Mouse (Mus musculus) right cerebral cortex, postnatal 36 days (tissue): ENCODE data around the gene Lgr4.

ENCODE experiments used
- DNase-seq, 2 experiments: peaks; one replicate each; pipeline ENCODE4 v3.0.0; 2022; ENCODE audit warnings: low spot score in 2 of 2, mixed read lengths in 1 of 2

Lgr4 gene

DNA sequence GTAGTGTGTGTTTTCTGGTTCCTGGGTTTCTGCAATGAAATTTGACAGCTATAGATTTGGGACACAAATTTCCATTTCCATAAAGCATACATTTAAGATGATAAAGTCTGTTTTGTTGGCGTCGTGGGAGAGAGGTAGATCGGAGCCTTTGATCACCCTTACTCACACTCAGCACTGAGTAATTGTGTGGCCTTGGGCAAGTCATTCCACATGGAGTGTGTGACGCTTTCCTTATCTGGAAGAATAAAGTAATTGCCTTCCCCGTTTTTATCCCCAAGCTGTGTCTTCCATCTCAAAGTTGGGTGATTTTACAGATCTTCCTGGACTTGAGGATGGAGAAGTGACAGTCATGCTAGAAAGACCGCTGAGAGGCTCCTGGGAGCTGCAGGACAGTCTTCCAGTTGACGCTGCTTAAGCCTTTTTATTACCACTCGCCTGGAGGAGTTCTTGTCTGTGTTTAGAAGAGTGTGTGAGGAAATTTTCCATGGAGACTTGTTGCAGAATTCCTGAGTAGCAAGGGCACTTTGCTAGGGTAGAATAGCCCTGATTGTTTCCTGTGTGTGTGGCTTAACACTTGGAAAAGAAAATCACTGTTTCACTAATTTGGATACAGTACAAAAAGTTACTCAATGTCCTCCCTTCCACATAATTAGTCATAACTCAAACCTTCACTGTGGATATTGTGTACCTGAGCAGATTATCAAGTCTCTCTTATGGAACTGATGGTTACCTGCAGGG lies 4.0 kb downstream of the Lgr4 start:
- DNase-seq = no peak

DNA sequence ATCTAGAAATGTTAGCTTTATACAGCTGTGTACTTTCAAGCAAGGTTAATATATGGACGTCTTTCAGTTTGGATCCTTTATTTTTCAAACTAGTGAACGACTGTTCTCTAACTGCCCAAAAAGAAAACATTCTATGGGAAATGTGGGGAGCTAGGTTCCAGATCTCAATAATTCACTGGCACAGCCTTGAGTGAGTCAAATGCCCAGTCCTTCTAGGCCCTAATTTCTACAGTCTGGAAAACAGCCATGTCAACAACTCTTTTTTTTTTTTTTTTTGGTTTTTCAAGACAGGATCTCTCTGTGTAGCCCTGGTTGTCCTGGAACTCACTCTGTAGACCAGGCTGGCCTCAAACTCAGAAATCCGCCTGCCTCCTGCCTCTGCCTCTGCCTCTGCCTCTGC lies 4.9 kb downstream of the Lgr4 start:
- DNase-seq = no peak

DNA sequence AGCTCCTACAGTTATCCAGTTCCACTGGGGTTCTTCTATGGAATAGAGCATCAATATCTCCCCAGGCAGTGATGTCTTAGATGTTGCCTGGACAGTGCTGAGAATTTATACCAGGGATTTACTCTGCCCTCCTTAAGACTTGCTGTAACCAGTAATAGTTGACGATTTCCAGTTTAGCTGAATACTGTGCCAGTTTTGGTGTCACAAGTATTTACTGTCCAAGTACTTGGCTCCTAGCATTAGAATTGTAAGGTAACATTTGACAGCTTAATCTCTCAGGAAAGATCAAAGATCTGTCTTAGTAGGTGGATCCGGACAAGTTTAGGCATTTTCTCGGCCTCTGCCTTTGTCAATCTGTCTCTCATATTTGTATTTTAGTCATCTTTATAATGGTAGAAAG lies 5.6 kb downstream of the Lgr4 start:
- no peak for DNase-seq

GRCm38 (mm10) chr2:109923945-109924344 lies 6.5 kb downstream of the Lgr4 start:
- DNase-seq = no peak

GRCm38 (mm10) chr2:109926984-109927383 lies 9.5 kb downstream of the Lgr4 start:
- DNase-seq = no peak

- DNase-seq = no peak
Observed at GRCm38 (mm10) chr2:109927446-109927845, 10.0 kb downstream of the Lgr4 start.

- no peak for DNase-seq
Observed at GRCm38 (mm10) chr2:109927876-109928275, 10.4 kb downstream of the Lgr4 start.

- DNase-seq = no peak
Observed at GRCm38 (mm10) chr2:109928791-109929190, 11.3 kb downstream of the Lgr4 start.

DNA sequence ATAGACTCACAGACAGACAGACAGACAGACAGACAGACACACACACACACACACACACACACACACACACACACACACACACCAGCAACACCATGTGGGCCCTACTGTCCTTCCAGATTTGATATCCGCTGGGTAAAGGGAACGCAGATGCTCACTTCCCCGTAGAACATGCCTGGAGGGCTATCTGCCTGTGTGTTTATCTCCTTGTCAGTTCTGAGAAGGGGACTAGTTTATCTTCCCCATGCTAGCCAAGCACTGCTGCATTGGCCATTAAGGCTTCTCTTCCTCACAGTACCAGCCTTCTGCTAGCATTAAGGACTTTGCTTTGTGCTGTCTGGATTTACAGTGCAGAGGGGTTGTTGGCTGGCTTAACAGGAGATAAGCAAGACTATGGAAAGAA lies 11.8 kb downstream of the Lgr4 start:
- no peak for DNase-seq

GRCm38 (mm10) chr2:109930366-109930765 lies 12.9 kb downstream of the Lgr4 start:
- DNase-seq = no peak

- no peak for DNase-seq
Observed at GRCm38 (mm10) chr2:109930771-109931170, 13.3 kb downstream of the Lgr4 start.

DNA sequence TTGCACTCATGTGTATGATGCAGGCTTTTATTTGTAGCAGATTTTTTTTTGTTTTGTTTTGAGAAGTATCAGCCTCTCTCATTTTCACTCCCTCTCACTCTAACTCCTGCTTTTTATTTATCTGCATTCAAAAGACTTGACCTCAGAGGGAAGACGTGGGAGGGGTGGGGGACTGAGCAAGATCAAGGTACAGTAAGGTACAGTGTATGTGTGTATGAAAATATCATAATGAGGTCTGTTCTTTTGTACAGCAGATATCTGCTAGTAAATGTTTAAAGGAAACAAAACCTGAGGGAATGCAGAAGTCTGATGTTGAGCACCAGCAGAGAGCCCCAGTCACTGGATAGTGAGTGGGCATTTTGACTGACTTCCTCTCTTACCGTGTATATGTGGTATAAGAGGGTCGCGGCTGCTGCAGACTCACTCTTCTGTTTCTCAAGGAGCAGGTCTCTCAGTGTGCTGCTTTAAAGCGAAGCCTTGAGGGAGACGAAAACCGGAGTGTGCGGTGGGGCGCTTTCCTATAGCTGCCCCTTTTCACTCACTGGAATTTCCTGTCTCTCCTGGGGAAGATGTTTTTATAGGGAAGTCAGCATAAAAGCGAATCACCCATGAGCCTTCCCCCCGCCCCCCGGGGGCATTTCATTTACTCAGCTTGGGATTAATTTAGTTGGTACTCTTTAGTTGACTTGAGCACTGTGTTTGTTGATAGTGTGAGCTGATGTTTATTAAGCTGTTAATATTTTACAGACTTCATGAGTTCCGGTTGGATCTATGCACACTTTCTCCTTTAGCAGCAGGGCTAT lies 14.7 kb downstream of the Lgr4 start:
- DNase-seq = no peak

DNA sequence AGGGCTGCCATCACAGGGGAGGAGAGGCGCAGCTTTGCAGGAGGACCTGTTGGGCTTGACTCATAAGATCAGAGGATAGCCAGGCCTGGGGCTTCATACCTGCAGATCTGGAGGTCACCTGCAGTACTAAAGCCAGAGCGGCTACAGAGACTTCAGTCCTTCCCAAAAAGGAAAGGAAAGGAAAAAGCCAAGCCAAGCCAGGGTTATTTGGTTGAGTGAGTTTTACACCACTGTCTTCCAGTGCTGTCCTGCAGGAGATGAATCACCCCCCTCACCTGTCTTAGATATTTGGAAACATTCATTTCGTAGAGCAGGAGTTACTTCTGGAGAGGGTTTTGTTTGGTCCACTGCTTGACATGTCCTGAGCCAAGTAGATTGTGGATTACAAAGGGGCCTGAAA lies 15.7 kb downstream of the Lgr4 start:
- no peak for DNase-seq

DNA sequence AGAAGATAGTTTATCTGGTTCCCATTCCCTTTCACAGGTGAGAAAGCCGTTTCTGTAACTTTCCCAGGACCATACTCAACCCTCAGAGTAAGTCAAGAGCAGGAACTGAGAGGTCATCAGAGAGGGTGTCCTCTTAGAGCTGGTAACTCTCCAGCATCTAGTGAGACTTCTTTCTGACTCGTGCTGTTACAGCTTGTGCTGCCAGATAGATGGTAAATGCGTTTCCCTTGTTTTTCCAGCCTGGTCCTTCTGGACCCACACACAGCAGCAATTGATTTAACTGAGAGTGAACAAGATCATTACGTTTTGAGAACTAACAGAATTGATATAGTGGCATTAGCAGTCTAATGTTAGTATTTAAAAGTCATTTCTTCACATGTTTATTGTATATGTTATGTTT lies 16.6 kb downstream of the Lgr4 start:
- DNase-seq = no peak

DNA sequence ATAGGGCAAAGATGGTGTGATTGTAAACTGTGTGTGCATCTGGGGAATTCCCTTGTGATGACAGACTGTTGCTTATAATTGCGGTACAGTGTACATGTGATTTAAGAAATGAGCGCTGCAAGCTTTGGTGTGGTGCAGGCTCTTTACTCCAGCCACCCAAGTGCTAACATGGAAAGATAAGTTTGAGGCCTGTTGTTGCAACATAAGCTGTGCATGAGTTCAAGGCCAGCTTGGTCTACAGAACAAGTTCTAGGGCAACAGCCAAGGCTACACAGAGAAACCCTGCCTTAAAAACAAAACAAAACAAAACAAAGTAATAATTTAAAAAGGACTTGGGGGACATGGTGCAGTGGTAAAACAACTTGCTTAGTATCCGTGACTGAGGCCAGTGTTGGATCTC lies 17.7 kb downstream of the Lgr4 start:
- no peak for DNase-seq

GRCm38 (mm10) chr2:109935754-109936409 lies 18.4 kb downstream of the Lgr4 start:
- no peak for DNase-seq

- DNase-seq = no peak
Observed at GRCm38 (mm10) chr2:109936410-109936755, 18.9 kb downstream of the Lgr4 start.

DNA sequence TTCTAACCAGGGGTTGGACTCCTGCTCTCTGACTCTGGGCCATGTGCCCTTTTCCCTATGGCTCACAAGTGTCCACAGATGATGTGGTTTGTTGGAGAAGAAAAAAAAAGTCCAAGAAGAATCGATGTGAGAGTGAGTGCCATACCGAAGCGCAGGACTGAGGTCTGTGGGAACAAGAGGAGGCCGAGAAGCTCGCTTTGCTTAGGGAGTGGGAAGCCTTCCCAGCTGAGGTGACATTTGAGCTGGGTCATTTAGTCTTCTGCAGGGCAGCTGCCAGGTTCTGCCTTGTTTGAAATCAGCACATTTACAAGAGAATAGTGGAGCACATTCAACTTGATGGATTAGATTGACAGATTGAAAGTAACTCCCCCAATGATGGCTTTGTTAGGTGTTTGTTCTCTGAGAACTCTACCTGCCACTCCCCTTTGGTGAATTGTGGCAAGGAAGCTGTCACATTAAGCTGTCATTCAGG lies 24.6 kb downstream of the Lgr4 start:
- DNase-seq = no peak

DNA sequence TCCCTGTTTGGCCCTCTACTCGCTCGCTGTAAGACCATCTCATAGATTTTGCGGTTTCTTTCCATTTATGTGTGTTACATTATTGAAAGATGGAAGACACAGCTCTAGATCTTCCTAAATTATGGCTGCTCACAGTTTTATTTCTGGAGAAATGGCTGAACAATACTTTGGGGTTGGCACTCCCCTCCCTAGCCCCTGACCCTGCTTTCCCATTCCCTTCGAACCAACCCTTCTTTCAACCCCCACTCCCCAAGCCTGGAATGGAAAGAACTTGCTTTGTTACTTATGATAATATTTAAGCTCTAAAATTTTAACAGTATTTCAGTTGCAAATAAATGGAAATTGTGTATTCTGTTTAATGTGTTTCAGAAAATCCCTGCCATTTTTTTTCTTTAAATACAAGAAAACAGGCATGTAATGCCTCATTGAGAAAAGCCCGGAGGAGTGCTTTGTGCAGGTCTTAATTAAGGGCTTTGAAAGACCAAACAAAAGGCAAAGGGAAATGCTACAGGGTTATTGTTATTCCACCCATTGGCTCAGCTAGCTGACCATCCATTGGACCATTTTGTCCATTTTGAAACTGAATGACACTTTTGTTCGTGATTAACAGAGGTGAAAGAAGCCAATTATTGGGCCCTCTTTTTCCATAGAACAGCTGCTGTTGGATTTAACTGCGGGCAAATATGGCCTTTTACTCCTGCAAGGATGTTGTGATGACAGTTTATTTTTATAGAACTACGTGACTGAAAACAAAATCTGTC lies 25.5 kb downstream of the Lgr4 start:
- no peak for DNase-seq

GRCm38 (mm10) chr2:109944995-109945394 lies 27.5 kb downstream of the Lgr4 start:
- DNase-seq = no peak

GRCm38 (mm10) chr2:109945532-109945931 lies 28.1 kb downstream of the Lgr4 start:
- DNase-seq = no peak

DNA sequence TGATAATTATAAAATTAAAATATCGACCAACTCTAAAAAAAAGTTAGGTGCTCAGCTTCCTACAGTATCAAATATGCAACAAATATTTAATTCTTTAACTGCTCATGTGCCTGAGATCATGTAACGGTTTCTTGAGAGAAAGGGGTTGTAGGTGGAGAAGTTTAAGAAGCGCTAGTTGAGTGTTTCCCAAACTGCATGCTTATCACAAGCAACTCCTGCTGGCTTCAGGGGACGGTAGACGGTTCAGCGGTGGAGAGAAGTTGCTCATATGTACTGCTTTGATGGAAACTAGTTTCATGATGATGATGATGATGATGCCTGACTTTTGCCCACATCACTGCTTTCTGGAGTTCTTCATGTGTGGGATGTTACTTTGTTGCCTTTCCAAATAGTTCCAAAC lies 29.0 kb downstream of the Lgr4 start:
- no peak for DNase-seq
